Mouse (Mus musculus): ENCODE measurements at regions not wholly inside any gene's neighbourhood (a gene's known extent, or its start where the extent isn't known, plus 50 kb on each side); places are given as distances from the start of the nearest gene placed in this dataset.

- Histone ChIP-seq H3K4me3 (replicated peaks; ENCODE audit: low read length) (no peak overlapping the region), H3K4me1 (replicated peaks; ENCODE audit: low read depth, low read length) (peaks cover 6% of the 10 kb centered on the region; the same call in 1 of the 2 replicates)
- TF ChIP-seq NANOG (IDR thresholded peaks at IDR 0.05; ENCODE audit: borderline replicate concordance, low read length): no peak
These were observed 74.6 kb upstream of the Arrdc4 start for GRCm38 (mm10) chr7:68823646-68824045.

GRCm38 (mm10) chr7:68823189-68823588, 74.1 kb upstream of the Arrdc4 start:
- TF ChIP-seq NANOG (IDR thresholded peaks at IDR 0.05; ENCODE audit: borderline replicate concordance, low read length) (no peak), CTCF (conservative IDR thresholded peaks at IDR 0.05; ENCODE audit: low read length) (peak; percentile 92)
- Histone ChIP-seq H3K36me3 (ENCODE audit: insufficient read depth, low read length) (no peaks in the 10 kb centered on the region), H3K9me3 (ENCODE audit: low read length) (no peaks in the 10 kb centered on the region), H3K4me1 (replicated peaks; ENCODE audit: low read depth, low read length) (peaks cover 6% of the 10 kb centered on the region; the same call in 1 of the 2 replicates), H3K4me3 (replicated peaks; ENCODE audit: low read length) (no peak overlapping the region), H3K27me3 (ENCODE audit: insufficient read depth, low read length) (no peaks in the 10 kb centered on the region)

More at GRCm38 (mm10) chr7:68823646-68824045, 74.6 kb upstream of the Arrdc4 start:
- Histone ChIP-seq H3K9me3 (ENCODE audit: low read length) (no peaks in the 10 kb centered on the region), H3K27me3 (ENCODE audit: insufficient read depth, low read length) (no peaks in the 10 kb centered on the region), H3K36me3 (ENCODE audit: insufficient read depth, low read length) (no peaks in the 10 kb centered on the region)

GRCm38 (mm10) chr7:68814823-68815666, 66.0 kb upstream of the Arrdc4 start:
- H3K36me3 ChIP-seq (ENCODE audit: insufficient read depth, low read length): no peaks in the 10 kb centered on the region
- TF ChIP-seq NANOG (IDR thresholded peaks at IDR 0.05; ENCODE audit: borderline replicate concordance, low read length) (no peak), CTCF (conservative IDR thresholded peaks at IDR 0.05; ENCODE audit: low read length) (no peak), POU5F1 (IDR thresholded peaks at IDR 0.05; ENCODE audit: borderline replicate concordance, low read length) (no peak)
- H3K27me3 ChIP-seq (ENCODE audit: insufficient read depth, low read length): no peaks in the 10 kb centered on the region
- no peak overlapping the region for H3K4me3 ChIP-seq (replicated peaks; ENCODE audit: low read length)
- no peaks in the 10 kb centered on the region for H3K4me1 ChIP-seq (replicated peaks; ENCODE audit: low read depth, low read length)
- no peaks in the 10 kb centered on the region for H3K9me3 ChIP-seq (ENCODE audit: low read length)

GRCm38 (mm10) chr7:68809782-68810181, 60.7 kb upstream of the Arrdc4 start:
- H3K27me3 ChIP-seq (ENCODE audit: insufficient read depth, low read length): no peaks in the 10 kb centered on the region
- no peaks in the 10 kb centered on the region for H3K4me1 ChIP-seq (replicated peaks; ENCODE audit: low read depth, low read length)
- H3K9me3 ChIP-seq (ENCODE audit: low read length): no peaks in the 10 kb centered on the region
- no peaks in the 10 kb centered on the region for H3K36me3 ChIP-seq (ENCODE audit: insufficient read depth, low read length)
- H3K4me3 ChIP-seq (replicated peaks; ENCODE audit: low read length): no peak overlapping the region
- TF ChIP-seq CTCF (conservative IDR thresholded peaks at IDR 0.05; ENCODE audit: low read length): no peak
- no peak for TF ChIP-seq NANOG (IDR thresholded peaks at IDR 0.05; ENCODE audit: borderline replicate concordance, low read length)
- TF ChIP-seq POU5F1 (IDR thresholded peaks at IDR 0.05; ENCODE audit: borderline replicate concordance, low read length): no peak
